Mouse (Mus musculus): ENCODE results near the gene Rundc3a.

GRCm38 (mm10) chr11:102424666-102425065 is 31.5 kb downstream of the Rundc3a start:
- TF ChIP-seq CTCF (IDR thresholded peaks at IDR 0.05; ENCODE audit: low read depth, low read length) (no peak), POLR2A (IDR thresholded peaks at IDR 0.05; ENCODE audit: borderline replicate concordance, low read depth, low read length) (no peak)

Data from bone marrow macrophage, adult 2 months (primary cell).